Mouse (Mus musculus) liver, adult 2 months (tissue): ENCODE data around the gene A030014E15Rik. TPM values are rescaled to one million over a fixed set of nuclear protein-coding genes. Genes with fewer than 3 reads are reported as not detected.
A peak's percentile ranks its signal among the peaks of the same experiment; 100 is the strongest.
"Not testable (repeated sequence)": the region's sequence is repeated elsewhere in the genome, so short reads cannot be mapped to it uniquely, and the experiment has no call there.

Experiments used
- DNase-seq: peaks from one replicate; pipeline ENCODE4 v3.0.0-alpha.2; 2011; ENCODE audit warnings: low read depth, low spot score; ENCODE audit errors: extremely low read depth
- H3K27ac ChIP-seq: fragments of 200-500 bp; replicated peaks from 2 replicates; pipeline ENCODE4 v1.5.1; 2012; ENCODE audit warnings: low read depth, mild to moderate bottlenecking, control low read depth, inconsistent platforms, low read length; ENCODE audit not compliant: insufficient read depth
- H3K27me3 ChIP-seq: fragments of 200-500 bp; 2 replicates; pipeline ENCODE4 v1.6.1; 2012; ENCODE audit warnings: mild to moderate bottlenecking, moderate library complexity, low read length, inconsistent platforms; ENCODE audit not compliant: control insufficient read depth, insufficient read depth
- H3K36me3 ChIP-seq: fragments of 200-500 bp; 2 replicates; pipeline ENCODE4 v1.6.1; 2012; ENCODE audit warnings: low read length, inconsistent platforms; ENCODE audit not compliant: control insufficient read depth, insufficient read depth
- H3K4me1 ChIP-seq: fragments of 200-500 bp; 2 replicates; pipeline ENCODE4 v1.6.1; 2011; ENCODE audit warnings: low read length; ENCODE audit not compliant: control insufficient read depth, insufficient read depth
- H3K4me3 ChIP-seq: fragments of 200-500 bp; 2 replicates; pipeline ENCODE4 v1.5.1; 2011; ENCODE audit warnings: low read depth, mild to moderate bottlenecking, control low read depth, low read length, moderate library complexity; ENCODE audit not compliant: insufficient read depth
- H3K79me2 ChIP-seq: fragments of 200-500 bp; 2 replicates; pipeline ENCODE4 v1.6.1; 2012; ENCODE audit warnings: inconsistent platforms, mild to moderate bottlenecking, low read length, moderate library complexity; ENCODE audit not compliant: control insufficient read depth, insufficient read depth
- H3K9ac ChIP-seq: fragments of 200-500 bp; 2 replicates; pipeline ENCODE4 v1.6.1; 2012; ENCODE audit warnings: low read depth, mild to moderate bottlenecking, control low read depth, inconsistent platforms, low read length
- CTCF ChIP-seq: fragments of 200-500 bp; IDR thresholded peaks from 2 replicates; pipeline ENCODE4 v1.5.1; 2011; ENCODE audit warnings: low read depth, low read length, control low read depth
- POLR2A ChIP-seq: fragments of 200-500 bp; IDR thresholded peaks from 2 replicates; pipeline ENCODE4 v1.6.1; 2011; ENCODE audit warnings: low read length, control low read depth; ENCODE audit not compliant: insufficient read depth; ENCODE audit errors: extremely low read depth
- WGBS: fragments of 180-500 bp; shearing (Covaris S2); methylation state at CpG from one replicate; pipeline ENCODE4 v1.1.7; 2018; 5-methylcytosine and 5-hydroxymethylcytosine counted together
- polyA plus RNA-seq: library from polyadenylated mRNA; depleted of rRNA; stranded (reverse); fragments of >200 nt; gene quantifications from 2 replicates; pipeline ENCODE4 v1.2.3, GENCODE M21; 2012
- total RNA-seq: library from RNA; depleted of rRNA; stranded (reverse); fragments of >200 nt; gene quantifications from 2 replicates; pipeline ENCODE4 v1.2.3, GENCODE M21; 2014

A030014E15Rik gene
- total and polyA plus RNA-seq, 2 experiments = not detected

DNA sequence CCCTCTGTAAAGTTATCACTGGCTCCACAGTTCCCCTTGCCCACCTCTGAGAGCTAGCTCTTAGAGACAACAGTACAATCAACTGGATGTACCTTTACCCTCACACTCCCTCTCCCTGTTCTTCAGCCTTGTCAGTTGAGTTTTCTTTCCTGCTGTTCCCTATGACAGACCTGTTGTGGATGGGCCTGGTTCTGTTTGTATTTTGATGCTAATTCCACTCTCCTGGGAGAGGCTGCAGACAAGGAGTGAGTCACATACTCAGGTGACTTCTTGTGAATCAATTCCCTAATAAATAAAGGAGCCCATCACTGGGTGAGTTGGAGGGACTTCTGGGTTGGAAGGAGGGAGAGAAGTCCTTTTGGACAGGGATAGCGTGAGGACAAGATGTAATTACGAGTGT lies 23.9 kb downstream of the A030014E15Rik start:
- no peak overlapping the region for H3K9ac ChIP-seq
- no peak for DNase-seq
- TF ChIP-seq POLR2A (no peak), CTCF (no peak)
- WGBS = 87% methylated on average over 2 of the region's 2 CpGs
- H3K27ac ChIP-seq = no peak overlapping the region
- H3K4me3 ChIP-seq = no peak overlapping the region
- H3K4me1 ChIP-seq = no peaks in the 10 kb centered on the region
- no peaks in the 10 kb centered on the region for H3K79me2 ChIP-seq
- H3K36me3 ChIP-seq = no peaks in the 10 kb centered on the region
- no peaks in the 10 kb centered on the region for H3K27me3 ChIP-seq

DNA sequence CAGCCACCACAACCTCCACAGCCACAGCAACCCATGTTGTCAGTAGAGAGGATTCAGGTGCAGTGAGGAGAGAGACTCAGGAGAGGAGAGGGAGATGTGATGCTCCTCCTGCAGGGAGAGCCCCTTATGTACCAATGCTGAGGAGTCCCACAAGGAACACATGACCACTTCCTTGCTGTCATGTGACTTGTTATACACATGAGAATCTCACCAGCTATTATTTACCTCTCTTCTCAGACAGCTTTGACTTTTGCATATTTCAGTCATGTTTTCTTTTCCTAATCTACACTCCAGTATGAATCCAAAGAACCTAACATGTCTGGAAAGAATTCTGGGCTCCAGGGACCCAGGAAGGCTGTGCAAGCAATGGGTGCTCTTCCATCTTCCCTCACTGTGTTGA lies 31.2 kb downstream of the A030014E15Rik start, which contains the start of gene Gm7544:
TSS of gene Gm7544 (minus strand) at position 101 of the 400 bp plus-strand sequence.
- H3K9ac ChIP-seq, H3K27ac ChIP-seq, H3K79me2 ChIP-seq, DNase-seq, H3K27me3 ChIP-seq, H3K36me3 ChIP-seq, H3K4me3 ChIP-seq, H3K4me1 ChIP-seq: not testable (repeated sequence)

DNA sequence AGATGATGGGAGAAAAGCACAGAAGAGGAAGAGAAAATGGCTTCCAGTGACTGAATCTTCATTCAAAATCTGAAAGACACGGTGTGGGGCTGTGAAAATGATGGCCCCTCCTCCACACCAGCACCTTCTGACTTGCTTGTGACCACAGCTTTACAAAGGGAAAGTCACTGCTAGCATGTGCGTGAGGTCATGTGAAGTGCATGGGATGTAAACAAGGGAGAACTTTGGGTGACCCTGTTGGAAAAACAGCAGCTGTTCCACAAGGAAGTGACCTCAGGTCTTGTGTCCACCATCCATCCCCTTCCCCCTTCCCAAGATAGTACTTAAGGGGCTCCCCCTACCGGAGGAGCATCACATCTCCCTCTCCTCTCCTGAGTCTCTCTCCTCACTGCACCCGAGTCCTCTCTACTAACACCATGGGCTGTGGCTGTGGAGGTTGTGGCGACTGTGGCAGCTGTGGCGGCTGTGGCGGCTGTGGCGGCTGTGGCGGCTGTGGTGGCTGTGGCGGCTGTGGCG lies 35.2 kb downstream of the A030014E15Rik start, which contains the start of gene Gm47955:
TSS of gene Gm47955 (plus strand) at position 417 of the 516 bp plus-strand sequence.
- Histone ChIP-seq H3K79me2 (no peaks in the 10 kb centered on the region), H3K27ac (no peak within 1 kb of the TSS), H3K4me3 (no peak within 1 kb of the TSS), H3K4me1 (no peaks in the 10 kb centered on the region), H3K27me3 (no peaks in the 10 kb centered on the region), H3K9ac (no peak within 1 kb of the TSS), H3K36me3 (no peaks in the 10 kb centered on the region)
- TF ChIP-seq CTCF (no peak), POLR2A (no peak)
- DNase-seq = peak; percentile 11
- WGBS = 86% methylated on average over 11 of the region's 11 CpGs

DNA sequence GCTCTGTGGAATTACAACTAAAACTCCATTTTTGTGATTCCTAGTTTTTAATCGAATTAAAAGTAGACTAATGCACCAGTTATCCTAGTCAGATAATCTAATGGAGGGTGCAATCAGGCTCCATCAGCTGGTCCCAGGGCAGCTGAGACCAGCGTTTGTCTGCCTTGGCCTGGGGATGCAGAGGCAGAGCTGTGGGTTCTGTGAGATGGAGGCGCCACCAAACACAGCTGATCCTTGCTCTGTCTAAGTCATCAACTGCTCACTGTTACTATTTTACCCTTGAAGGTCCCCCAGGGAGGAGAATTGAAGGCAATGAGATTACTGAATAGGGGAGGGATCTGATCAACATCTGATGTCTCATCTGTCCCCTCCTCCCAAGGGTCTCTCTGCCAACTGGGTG lies 41.7 kb downstream of the A030014E15Rik start:
- 65% methylated on average over 3 of the region's 3 CpGs for WGBS
- H3K36me3 ChIP-seq = no peaks in the 10 kb centered on the region

DNA sequence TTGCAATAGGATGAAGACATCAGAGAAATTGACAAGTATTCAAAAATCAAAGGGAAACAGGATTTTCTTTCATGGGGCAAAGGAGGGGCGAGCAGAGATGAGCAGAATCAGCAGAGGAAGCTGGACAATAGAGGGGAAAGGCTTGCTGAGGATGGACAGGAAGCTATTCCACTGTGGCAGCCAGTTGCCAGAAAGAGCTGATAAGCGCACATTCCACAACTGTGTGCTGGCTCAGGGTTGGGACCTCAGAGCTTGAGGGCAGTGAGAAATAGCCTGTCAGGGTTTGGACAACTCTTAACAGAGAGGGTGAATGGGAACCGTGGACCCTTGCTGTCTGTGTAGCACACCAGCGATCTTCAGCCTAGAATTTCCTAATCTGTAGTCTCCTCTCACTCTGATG lies 47.3 kb downstream of the A030014E15Rik start:
- Histone ChIP-seq H3K27ac (peak overlapping the region; percentile 71), H3K9ac (no peak overlapping the region), H3K4me3 (no peak overlapping the region), H3K4me1 (peaks cover 4% of the 10 kb centered on the region), H3K36me3 (no peaks in the 10 kb centered on the region), H3K27me3 (no peaks in the 10 kb centered on the region), H3K79me2 (no peaks in the 10 kb centered on the region)
- 31% methylated on average over 4 of the region's 4 CpGs for WGBS
- TF ChIP-seq POLR2A (no peak), CTCF (no peak)
- no peak for DNase-seq

More for the DNA sequence above, 41.7 kb downstream of the A030014E15Rik start:
- no peak overlapping the region for H3K4me3 ChIP-seq
- H3K27me3 ChIP-seq = no peaks in the 10 kb centered on the region
- DNase-seq = no peak
- H3K9ac ChIP-seq = no peak overlapping the region
- H3K27ac ChIP-seq = no peak overlapping the region
- TF ChIP-seq POLR2A (no peak), CTCF (no peak)
- no peaks in the 10 kb centered on the region for H3K79me2 ChIP-seq
- no peaks in the 10 kb centered on the region for H3K4me1 ChIP-seq

DNA sequence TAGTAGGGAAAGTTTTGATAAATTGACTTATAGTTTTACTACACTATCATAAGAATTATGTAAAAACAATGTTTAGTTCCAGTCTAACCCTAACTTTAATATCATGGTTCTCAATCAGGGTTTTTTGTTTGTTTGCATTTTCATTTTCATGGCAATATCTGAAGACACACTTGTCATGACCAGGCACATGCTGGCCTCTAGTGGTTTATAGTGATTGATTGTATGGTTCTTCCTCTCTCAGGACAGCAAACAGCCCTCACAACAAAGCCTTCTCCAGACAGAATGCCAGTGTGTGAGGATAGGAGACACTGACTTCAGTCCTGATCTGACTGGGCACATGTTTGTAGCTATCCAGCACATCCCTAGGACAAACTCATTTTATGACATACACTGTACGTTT lies 48.5 kb downstream of the A030014E15Rik start:
- no peak overlapping the region for H3K27ac ChIP-seq
- H3K79me2 ChIP-seq = no peaks in the 10 kb centered on the region
- no peak for DNase-seq
- H3K4me3 ChIP-seq = no peak overlapping the region
- no peaks in the 10 kb centered on the region for H3K27me3 ChIP-seq
- peaks cover 4% of the 10 kb centered on the region for H3K4me1 ChIP-seq
- TF ChIP-seq CTCF (no peak), POLR2A (no peak)
- 79% methylated on average over 1 of the region's 1 CpGs for WGBS
- H3K36me3 ChIP-seq = no peaks in the 10 kb centered on the region
- no peak overlapping the region for H3K9ac ChIP-seq
